Comparison of ENCODE assay signal across 19 mouse cellular contexts in genomic region chr5:67864508-67865060, GRCm38 (mm10). TPM values are rescaled to one million over a fixed set of nuclear protein-coding genes. Genes with fewer than 3 reads are reported as not detected.
DNase-seq lines count a peak whose midpoint lies in the region; ATAC-seq lines count a peak whose summit lies in the region.
"Had no signal": no experiment of that assay in that cellular context is flagged by ENCODE, and none has a peak within 500 bp of the region (broad histone marks: within the 10 kb centered on the region; RNA-seq: fewer than 3 reads in every experiment).

No protein-coding gene starts in this region.

- H3K4me3 ChIP-seq in embryonic facial prominence, embryonic 13.5 days: no peak overlapping the region
- H3K4me3 ChIP-seq in embryonic facial prominence, embryonic 10.5 days: no peak overlapping the region
- H3K4me3 ChIP-seq in liver, embryonic 12.5 days: no peak overlapping the region
- H3K4me3 ChIP-seq in intestine, embryonic 15.5 days (replicated peaks): no peak overlapping the region
- H3K4me3 ChIP-seq: erythroblast, embryonic 14.5 days; heart, embryonic 13.5 days; layer of hippocampus, adult 2 months had no signal

- H3K27me3 ChIP-seq in embryonic facial prominence, embryonic 13.5 days: no peaks in the 10 kb centered on the region
- H3K27me3 ChIP-seq in embryonic facial prominence, embryonic 10.5 days (replicated peaks; ENCODE audit: low read depth, poor library complexity, severe bottlenecking): no peaks in the 10 kb centered on the region
- H3K27me3 ChIP-seq in liver, embryonic 12.5 days (replicated peaks): no peaks in the 10 kb centered on the region
- H3K27me3 ChIP-seq in intestine, embryonic 15.5 days (replicated peaks): no peaks in the 10 kb centered on the region
- H3K27me3 ChIP-seq: heart, embryonic 13.5 days had no signal

- 73% methylated on average over 2 of the region's 2 CpGs for WGBS in embryonic facial prominence, embryonic 13.5 days
- 84% methylated on average over 2 of the region's 2 CpGs for WGBS in embryonic facial prominence, embryonic 10.5 days
- WGBS in liver, embryonic 12.5 days (ENCODE audit: insufficient replicate concordance): 15% methylated on average over 2 of the region's 2 CpGs
- WGBS in intestine, embryonic 15.5 days: 67% methylated on average over 2 of the region's 2 CpGs

- no peak for ATAC-seq in embryonic facial prominence, embryonic 13.5 days (ENCODE audit: insufficient number of reproducible peaks, insufficient read depth, low FRiP score, low TSS enrichment, low read depth)
- ATAC-seq in liver, embryonic 12.5 days: peak; percentile 76
- ATAC-seq in intestine, embryonic 15.5 days: peak; percentile 57
- 0 out of 2 replicates have a peak, but pooled peaks have one; percentile 18 for ATAC-seq in megakaryocyte, adult 5-6 weeks (ENCODE audit: poor library complexity, severe bottlenecking)
- ATAC-seq: CD4-positive, CD25-positive, alpha-beta regulatory T cell, adult 4 months had no signal

- H3K4me2 ChIP-seq in embryonic facial prominence, embryonic 13.5 days: peak overlapping the region; percentile 25
- 0 out of 2 replicates have a peak overlapping the region, but pooled peaks have one; percentile 5 for H3K4me2 ChIP-seq in liver, embryonic 12.5 days
- no peak overlapping the region for H3K4me2 ChIP-seq in intestine, embryonic 15.5 days (replicated peaks)
- H3K4me2 ChIP-seq: heart, embryonic 13.5 days had no signal

- H3K9ac ChIP-seq in embryonic facial prominence, embryonic 13.5 days: no peak overlapping the region
- no peak overlapping the region for H3K9ac ChIP-seq in liver, embryonic 12.5 days
- H3K9ac ChIP-seq in intestine, embryonic 15.5 days: no peak overlapping the region
- H3K9ac ChIP-seq: heart, embryonic 13.5 days had no signal

- no peak for DNase-seq in embryonic facial prominence, embryonic 10.5 days (ENCODE audit: low spot score)
- no peak for DNase-seq in liver
- no peak for DNase-seq in cerebellum, postnatal 36 days
- no peak for DNase-seq in gastrocnemius, adult 8-10 months (ENCODE audit: low spot score in 2 of 2)
- DNase-seq: cerebellum, adult 9-11 months; embryo, embryonic 11 days; gastrocnemius, postnatal 36 days; heart, postnatal 36 days; right cerebral cortex, postnatal 14 days; thymus, postnatal 25 days had no signal

- peaks cover 13% of the 10 kb centered on the region for H3K4me1 ChIP-seq in embryonic facial prominence, embryonic 13.5 days
- peaks cover 2% of the 10 kb centered on the region; the same call in 1 of the 2 replicates for H3K4me1 ChIP-seq in embryonic facial prominence, embryonic 10.5 days
- H3K4me1 ChIP-seq in liver, embryonic 12.5 days: peaks cover 33% of the 10 kb centered on the region
- H3K4me1 ChIP-seq in intestine, embryonic 15.5 days (replicated peaks): no peaks in the 10 kb centered on the region

- no peak overlapping the region for H3K27ac ChIP-seq in embryonic facial prominence, embryonic 13.5 days
- no peak overlapping the region for H3K27ac ChIP-seq in embryonic facial prominence, embryonic 10.5 days (replicated peaks)
- no peak overlapping the region for H3K27ac ChIP-seq in liver, embryonic 12.5 days
- H3K27ac ChIP-seq in intestine, embryonic 15.5 days: no peak overlapping the region
- H3K27ac ChIP-seq: heart, embryonic 13.5 days; layer of hippocampus, adult 2 months had no signal

- no peaks in the 10 kb centered on the region for H3K9me3 ChIP-seq in embryonic facial prominence, embryonic 13.5 days
- H3K9me3 ChIP-seq in embryonic facial prominence, embryonic 10.5 days: no peaks in the 10 kb centered on the region
- no peaks in the 10 kb centered on the region for H3K9me3 ChIP-seq in liver, embryonic 12.5 days (replicated peaks)
- no peaks in the 10 kb centered on the region for H3K9me3 ChIP-seq in intestine, embryonic 15.5 days
- H3K9me3 ChIP-seq: G1E; heart, embryonic 13.5 days had no signal

- H3K36me3 ChIP-seq in embryonic facial prominence, embryonic 13.5 days: no peaks in the 10 kb centered on the region
- H3K36me3 ChIP-seq in embryonic facial prominence, embryonic 10.5 days (replicated peaks): no peaks in the 10 kb centered on the region
- H3K36me3 ChIP-seq in liver, embryonic 12.5 days: no peaks in the 10 kb centered on the region
- no peaks in the 10 kb centered on the region for H3K36me3 ChIP-seq in intestine, embryonic 15.5 days
- H3K36me3 ChIP-seq: G1E; heart, embryonic 13.5 days had no signal

RNA-seq across cellular contexts. Expression of gene Atp8a1, which starts 17.4 kb away (rescaled TPM):
- polyA plus RNA-seq in embryonic facial prominence, embryonic 13.5 days (2015; fragmentation: Nextera tagmentation; extraction: Ambion mirVana): 4.3 and 6.4 TPM in 2 replicates
- polyA plus RNA-seq in embryonic facial prominence, embryonic 10.5 days (2016; fragmentation: Nextera tagmentation; extraction: Ambion mirVana): 9.2 and 9.7 TPM in 2 replicates
- 61.2 and 64.2 TPM in 2 replicates for polyA plus RNA-seq in liver, embryonic 12.5 days (2016; fragmentation: Nextera tagmentation; extraction: Ambion mirVana)
- polyA plus RNA-seq in intestine, embryonic 15.5 days (2015; fragmentation: Nextera tagmentation; extraction: Ambion mirVana): 15.8 and 16.5 TPM in 2 replicates
- total RNA-seq in megakaryocyte, adult 5-6 weeks (2015): 51.1 and 58.8 TPM in 2 replicates
- 34.1 and 35.9 TPM in 2 replicates for total RNA-seq in megakaryocyte, adult 5-6 weeks (2017)
- total RNA-seq in gastrocnemius, adult 8-10 months (2022): 10 to 100 TPM; 69.0 to 91.3 (median 78.6) TPM
